Mouse (Mus musculus): ENCODE measurements around the gene Zfp979.
"Not testable (repeated sequence)": the region's sequence is repeated elsewhere in the genome, so short reads cannot be mapped to it uniquely, and the experiment has no call there.

Zfp979 gene

DNA sequence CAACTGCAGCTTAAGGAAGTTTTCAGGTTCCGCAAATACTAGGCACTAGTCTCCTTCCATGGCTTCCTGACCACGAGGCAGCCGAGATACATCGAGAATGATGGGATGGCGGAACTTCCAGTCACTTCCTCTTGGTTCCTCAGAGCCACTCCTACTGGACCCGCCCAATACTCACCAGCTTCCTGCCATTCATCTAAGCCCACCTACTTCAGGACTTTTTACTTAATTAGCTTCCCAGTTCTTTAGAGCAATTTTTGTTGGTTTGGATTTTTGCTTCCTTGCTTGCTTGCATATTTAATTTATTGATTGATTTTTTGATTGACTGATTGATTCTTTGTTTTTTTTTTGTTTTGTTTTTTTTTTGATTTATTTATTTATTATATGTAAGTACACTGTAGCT is at the start of gene Zfp979:
Gene Zfp979 (minus strand): TSS at position 101 of the 400 bp plus-strand sequence.
- DNase-seq (ENCODE audit: low spot score): not testable (repeated sequence)

DNA sequence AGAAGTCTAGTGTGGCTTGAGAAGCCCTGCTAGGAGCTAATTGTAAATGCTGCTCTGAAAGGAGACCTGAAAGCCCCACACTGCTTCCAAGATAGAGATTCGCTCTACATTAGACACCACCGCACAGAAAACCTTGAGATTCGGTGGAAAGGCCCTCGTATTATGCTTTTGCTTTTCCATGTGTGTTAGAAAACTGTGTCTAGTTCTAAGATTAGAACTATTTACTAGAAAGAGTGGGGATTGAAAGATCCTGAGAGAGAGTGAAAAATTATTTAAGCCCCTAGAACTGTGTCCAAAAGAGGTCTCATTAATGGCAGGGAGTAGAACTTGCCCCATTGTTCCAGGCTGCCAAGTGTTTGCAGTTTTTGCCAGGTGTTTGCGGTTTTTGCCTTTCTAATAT is 12.9 kb upstream of the Zfp979 start:
- DNase-seq (ENCODE audit: low spot score): not testable (repeated sequence)

DNA sequence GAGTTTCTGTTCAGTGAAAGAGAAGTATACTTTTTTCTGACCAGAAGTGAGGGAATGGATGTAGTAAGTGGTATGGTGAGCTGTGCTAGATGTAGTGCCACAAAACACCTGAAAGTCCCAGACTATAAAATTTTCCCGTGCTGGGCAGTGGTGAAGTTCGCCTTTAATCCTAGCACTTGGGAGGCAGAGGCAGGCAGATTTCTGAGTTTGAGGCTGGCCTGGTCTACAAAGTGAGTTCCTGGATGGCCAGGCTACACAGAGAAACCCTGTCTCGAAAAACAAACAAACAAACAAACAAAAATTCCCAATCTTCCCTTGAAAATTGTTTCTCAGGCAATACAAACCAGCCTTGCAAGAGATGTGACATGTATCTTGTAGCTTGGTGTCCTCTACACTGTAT is 5.1 kb upstream of the Zfp979 start:
- not testable (repeated sequence) for DNase-seq (ENCODE audit: low spot score)

GRCm38 (mm10) chr4:147641932-147642331 is 381 bp downstream of the Zfp979 start:
- DNase-seq (ENCODE audit: low spot score): not testable (repeated sequence)

GRCm38 (mm10) chr4:147633818-147634262 is 8.5 kb downstream of the Zfp979 start:
- DNase-seq (ENCODE audit: low spot score): not testable (repeated sequence)

- DNase-seq (ENCODE audit: low spot score): not testable (repeated sequence)
These were observed 35.8 kb downstream of the Zfp979 start for GRCm38 (mm10) chr4:147606511-147606910.

DNA sequence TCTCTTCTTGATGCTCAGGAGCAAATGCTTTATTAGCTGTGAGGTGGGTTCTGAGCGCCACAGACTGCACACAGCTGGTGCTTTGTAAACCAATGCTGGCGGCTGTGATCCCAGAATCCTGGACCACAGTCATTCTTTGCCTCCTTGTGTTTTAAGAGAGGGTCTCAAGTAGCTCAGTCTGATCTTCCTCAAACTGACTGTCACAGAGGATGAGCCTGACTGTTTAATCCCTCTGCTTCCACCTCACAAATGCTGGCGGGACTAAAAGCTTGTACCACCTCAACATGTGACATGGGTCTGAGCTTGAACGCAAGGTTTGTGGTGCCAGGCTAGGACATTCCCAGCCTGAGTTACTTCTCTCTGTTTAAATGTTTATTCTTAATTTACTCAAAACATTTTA is 36.8 kb downstream of the Zfp979 start:
- DNase-seq (ENCODE audit: low spot score): no peak

GRCm38 (mm10) chr4:147603806-147604205 is 38.5 kb downstream of the Zfp979 start:
- no peak for DNase-seq (ENCODE audit: low spot score)

GRCm38 (mm10) chr4:147601881-147602280 is 40.4 kb downstream of the Zfp979 start:
- no peak for DNase-seq (ENCODE audit: low spot score)

DNA sequence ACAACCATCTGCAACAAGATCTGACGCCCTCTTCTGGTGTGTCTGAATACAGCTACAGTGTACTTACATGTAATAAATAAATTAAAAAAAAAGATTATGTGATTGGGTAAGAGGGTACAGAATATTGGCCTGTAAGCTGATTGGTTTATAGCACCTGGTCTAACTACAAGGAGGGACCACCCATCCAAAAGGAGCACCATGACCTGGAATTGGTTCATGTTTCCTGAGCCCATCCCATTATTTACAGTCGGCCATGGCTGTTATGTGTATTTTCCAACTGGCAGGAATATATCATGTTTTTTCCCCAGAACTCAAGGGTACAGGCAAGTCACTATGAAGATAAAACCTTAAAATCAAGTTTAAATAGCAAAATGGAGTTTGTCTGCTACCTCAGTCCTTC is 43.5 kb downstream of the Zfp979 start:
- no peak for DNase-seq (ENCODE audit: low spot score)

GRCm38 (mm10) chr4:147597685-147598084 is 44.6 kb downstream of the Zfp979 start:
- DNase-seq (ENCODE audit: low spot score): no peak

DNA sequence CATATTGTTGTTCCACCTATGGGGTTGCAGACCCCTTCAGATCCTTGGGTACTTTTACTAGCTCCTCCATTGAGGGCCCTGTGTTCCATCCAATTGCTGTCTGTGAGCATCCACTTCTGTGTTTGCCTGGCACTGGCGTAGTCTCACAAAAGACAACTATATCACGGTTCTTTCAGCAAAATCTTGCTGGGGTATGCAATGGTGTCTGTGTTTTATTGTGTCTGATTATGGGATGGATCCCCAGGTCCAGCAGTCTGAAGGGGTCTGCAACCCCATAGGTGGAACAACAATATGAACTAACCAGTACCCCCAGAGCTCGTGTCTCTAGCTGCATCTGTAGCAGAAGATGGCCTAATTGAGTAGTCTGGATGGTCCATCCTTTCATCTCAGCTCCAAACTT is 47.7 kb downstream of the Zfp979 start:
- DNase-seq (ENCODE audit: low spot score): not testable (repeated sequence)

DNA sequence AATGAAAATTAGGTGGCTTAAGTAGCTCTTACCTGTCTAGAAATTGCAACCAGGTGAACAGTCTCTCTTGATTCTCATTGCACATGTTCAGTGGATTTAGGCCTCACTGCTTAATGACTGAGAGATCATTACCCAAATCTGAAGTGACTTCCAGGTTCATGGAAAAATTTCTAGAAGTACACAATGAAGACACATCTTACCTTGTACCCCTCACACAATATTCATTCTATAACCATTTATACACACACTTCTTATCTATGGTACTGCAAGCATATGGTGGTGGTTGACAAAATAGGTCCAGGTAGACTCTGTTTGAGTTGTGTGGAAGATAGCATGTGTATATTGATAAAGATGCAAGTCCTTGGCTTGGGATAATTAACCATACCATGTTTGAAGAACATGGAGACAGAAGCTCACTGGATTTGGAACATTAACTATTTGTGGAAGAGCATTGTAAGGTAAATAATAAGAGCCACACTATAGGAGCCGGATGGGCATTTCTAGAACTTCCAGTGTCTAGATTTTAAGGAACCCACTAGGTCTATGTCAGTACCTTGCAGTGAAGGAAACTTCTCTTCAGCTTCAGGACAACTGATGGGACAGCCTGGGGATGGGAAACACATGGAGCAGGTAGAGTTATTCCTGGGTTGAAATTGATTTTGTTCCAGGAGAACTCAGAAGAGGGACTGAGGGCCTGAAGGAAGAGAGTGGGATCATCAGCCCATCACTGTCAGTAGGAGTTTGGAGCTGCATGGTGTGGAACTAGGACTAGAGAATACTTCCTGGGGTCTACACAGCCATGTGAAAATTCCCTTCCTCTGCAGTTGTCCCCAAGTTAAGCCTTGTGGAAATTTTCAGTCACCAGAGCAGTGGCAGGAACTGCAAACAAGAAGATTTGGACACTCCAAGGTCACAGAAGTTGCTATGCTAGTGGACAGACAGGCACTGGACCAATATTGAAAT is 55.5 kb downstream of the Zfp979 start:
- no peak for DNase-seq (ENCODE audit: low spot score)

DNA sequence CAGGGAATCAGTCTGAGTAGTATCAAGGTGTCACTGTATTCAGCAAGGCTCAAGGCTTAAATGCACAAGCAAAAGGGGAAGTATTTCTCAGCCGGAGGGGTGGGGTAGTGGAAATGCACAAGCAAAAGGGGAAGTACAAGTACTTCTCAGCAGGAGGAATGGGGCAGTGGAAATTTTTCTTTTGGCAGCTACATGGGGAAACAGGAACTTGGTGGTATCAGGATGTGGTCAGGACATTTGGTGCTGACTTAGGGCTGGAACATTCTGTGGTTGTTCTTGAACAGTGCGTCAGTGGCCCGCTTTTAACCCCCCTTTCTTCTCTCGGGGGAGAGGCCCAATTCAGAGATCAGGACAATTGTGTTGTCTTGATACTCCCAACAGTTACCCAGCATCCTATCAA is 62.9 kb downstream of the Zfp979 start:
- not testable (repeated sequence) for DNase-seq (ENCODE audit: low spot score)

DNA sequence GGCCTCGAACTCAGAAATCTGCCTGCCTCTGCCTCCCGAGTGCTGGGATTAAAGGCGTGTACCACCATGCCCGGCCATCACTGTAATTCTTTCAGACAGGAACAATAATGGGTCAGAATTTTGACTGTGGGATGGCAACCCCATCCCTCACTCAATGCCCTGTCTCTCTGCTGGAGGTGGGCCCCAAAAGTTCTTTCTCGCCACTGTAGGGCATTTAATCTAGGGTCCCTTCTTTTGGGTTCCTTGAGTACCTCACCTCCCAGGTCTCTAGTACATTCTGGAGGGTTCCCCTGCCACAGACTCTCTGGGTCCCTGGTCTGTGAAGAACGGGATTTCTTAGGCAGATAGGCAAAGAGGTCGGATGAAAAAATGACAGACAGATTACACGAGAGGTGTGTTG is 71.2 kb downstream of the Zfp979 start:
- not testable (repeated sequence) for DNase-seq (ENCODE audit: low spot score)

GRCm38 (mm10) chr4:147565426-147566220 is 76.7 kb downstream of the Zfp979 start:
- no peak for DNase-seq (ENCODE audit: low spot score)
